Mouse (Mus musculus): Measurements from ENCODE around the gene Recql5.
A peak's percentile ranks its signal among the peaks of the same experiment; 100 is the strongest.

Recql5 gene

GRCm38 (mm10) chr11:115900561-115901337 lies 32.5 kb downstream of the Recql5 start:
- DNase-seq: peak; percentile 73

- DNase-seq: peak; percentile 93
Measured at GRCm38 (mm10) chr11:115899486-115900266, 33.6 kb downstream of the Recql5 start, which contains the start of gene Smim5. Smim5 (plus strand) TSS chr11:115899966.

- DNase-seq: peak; percentile 57
Measured at GRCm38 (mm10) chr11:115898886-115899285, 34.4 kb downstream of the Recql5 start.

GRCm38 (mm10) chr11:115898446-115898845 lies 34.8 kb downstream of the Recql5 start:
- DNase-seq: no peak

GRCm38 (mm10) chr11:115894755-115895520 lies 38.3 kb downstream of the Recql5 start:
- DNase-seq: peak; percentile 63

GRCm38 (mm10) chr11:115893071-115893470 lies 40.2 kb downstream of the Recql5 start:
- DNase-seq: no peak

- DNase-seq: no peak
Measured at GRCm38 (mm10) chr11:115892213-115892612, 41.1 kb downstream of the Recql5 start.

- DNase-seq: no peak
Measured at GRCm38 (mm10) chr11:115889159-115889558, 44.1 kb downstream of the Recql5 start.

- DNase-seq: no peak
Measured at GRCm38 (mm10) chr11:115888020-115888419, 45.3 kb downstream of the Recql5 start.

GRCm38 (mm10) chr11:115886446-115886845 lies 46.8 kb downstream of the Recql5 start:
- DNase-seq: no peak

GRCm38 (mm10) chr11:115885281-115885680 lies 48.0 kb downstream of the Recql5 start:
- no peak for DNase-seq

- DNase-seq: peak; percentile 73
Measured at GRCm38 (mm10) chr11:115884361-115884760, 48.9 kb downstream of the Recql5 start.

- DNase-seq: no peak
Measured at GRCm38 (mm10) chr11:115883251-115883650, 50.0 kb downstream of the Recql5 start.

- no peak for DNase-seq
Measured at GRCm38 (mm10) chr11:115881002-115881401, 52.3 kb downstream of the Recql5 start.

GRCm38 (mm10) chr11:115878071-115878470 lies 55.2 kb downstream of the Recql5 start:
- DNase-seq: peak; percentile 55

- DNase-seq: peak; percentile 92
Measured at GRCm38 (mm10) chr11:115877174-115877755, 56.0 kb downstream of the Recql5 start.

- no peak for DNase-seq
Measured at GRCm38 (mm10) chr11:115876438-115876837, 56.8 kb downstream of the Recql5 start.

GRCm38 (mm10) chr11:115875935-115876334 lies 57.3 kb downstream of the Recql5 start:
- no peak for DNase-seq

- DNase-seq: no peak
Measured at GRCm38 (mm10) chr11:115872437-115872836, 60.8 kb downstream of the Recql5 start.

GRCm38 (mm10) chr11:115869393-115869792 lies 63.9 kb downstream of the Recql5 start:
- no peak for DNase-seq

GRCm38 (mm10) chr11:115863895-115864294 lies 69.4 kb downstream of the Recql5 start:
- DNase-seq: peak; percentile 50

- DNase-seq: peak; percentile 88
Measured at GRCm38 (mm10) chr11:115859143-115859945, 73.9 kb downstream of the Recql5 start.

All from kidney, adult 9 months (tissue).